Mouse (Mus musculus): Measurements from ENCODE around the gene Blmh. TPM values are rescaled to one million over a fixed set of nuclear protein-coding genes. Genes with fewer than 3 reads are reported as not detected.
"Not testable (repeated sequence)": the region's sequence is repeated elsewhere in the genome, so short reads cannot be mapped to it uniquely, and the experiment has no call there.

Gene Blmh
- polyA plus RNA-seq, 1 experiment: 52.0 TPM

GRCm38 (mm10) chr11:76914366-76914765 is 10.2 kb upstream of the Blmh start:
- H3K4me1 ChIP-seq (ENCODE audit: control insufficient read depth, insufficient read depth, low read length): peaks cover 9% of the 10 kb centered on the region; the same call in 1 of the 2 replicates
- H3K27ac ChIP-seq (ENCODE audit: insufficient read depth, low read depth, low read length): no peak overlapping the region
- no peak overlapping the region for H3K4me3 ChIP-seq (ENCODE audit: insufficient read depth, low read length)
- TF ChIP-seq POLR2A (IDR thresholded peaks at IDR 0.05; ENCODE audit: borderline replicate concordance, low read depth, low read length): no peak
- no peak for TF ChIP-seq CTCF (IDR thresholded peaks at IDR 0.05; ENCODE audit: low read depth, low read length)

- no peak for TF ChIP-seq CTCF (IDR thresholded peaks at IDR 0.05; ENCODE audit: low read depth, low read length)
- TF ChIP-seq POLR2A (IDR thresholded peaks at IDR 0.05; ENCODE audit: borderline replicate concordance, low read depth, low read length): no peak
- H3K4me3 ChIP-seq (ENCODE audit: insufficient read depth, low read length): no peak overlapping the region
- peaks cover 9% of the 10 kb centered on the region; the same call in 1 of the 2 replicates for H3K4me1 ChIP-seq (ENCODE audit: control insufficient read depth, insufficient read depth, low read length)
- no peak overlapping the region for H3K27ac ChIP-seq (ENCODE audit: insufficient read depth, low read depth, low read length)
Observed at GRCm38 (mm10) chr11:76916539-76917229, 7.9 kb upstream of the Blmh start.

- no peak overlapping the region for H3K4me3 ChIP-seq (ENCODE audit: insufficient read depth, low read length)
- no peak overlapping the region for H3K27ac ChIP-seq (ENCODE audit: insufficient read depth, low read depth, low read length)
- peaks cover 9% of the 10 kb centered on the region; the same call in 1 of the 2 replicates for H3K4me1 ChIP-seq (ENCODE audit: control insufficient read depth, insufficient read depth, low read length)
- TF ChIP-seq CTCF (IDR thresholded peaks at IDR 0.05; ENCODE audit: low read depth, low read length) (no peak), POLR2A (IDR thresholded peaks at IDR 0.05; ENCODE audit: borderline replicate concordance, low read depth, low read length) (no peak)
Observed at GRCm38 (mm10) chr11:76917230-76917548, 7.4 kb upstream of the Blmh start.

GRCm38 (mm10) chr11:76920607-76921006 is 4.0 kb upstream of the Blmh start:
- Histone ChIP-seq H3K4me3 (ENCODE audit: insufficient read depth, low read length) (no peak overlapping the region), H3K4me1 (ENCODE audit: control insufficient read depth, insufficient read depth, low read length) (peaks cover 25% of the 10 kb centered on the region), H3K27ac (ENCODE audit: insufficient read depth, low read depth, low read length) (no peak overlapping the region)
- TF ChIP-seq CTCF (IDR thresholded peaks at IDR 0.05; ENCODE audit: low read depth, low read length) (no peak), POLR2A (IDR thresholded peaks at IDR 0.05; ENCODE audit: borderline replicate concordance, low read depth, low read length) (no peak)

GRCm38 (mm10) chr11:76928586-76928985 is 4.0 kb downstream of the Blmh start:
- not testable (repeated sequence) for H3K27ac ChIP-seq (ENCODE audit: insufficient read depth, low read depth, low read length); H3K4me3 ChIP-seq (ENCODE audit: insufficient read depth, low read length)
- peaks cover 14% of the 10 kb centered on the region for H3K4me1 ChIP-seq (ENCODE audit: control insufficient read depth, insufficient read depth, low read length)

- no peak for TF ChIP-seq POLR2A (IDR thresholded peaks at IDR 0.05; ENCODE audit: borderline replicate concordance, low read depth, low read length)
- no peak for TF ChIP-seq CTCF (IDR thresholded peaks at IDR 0.05; ENCODE audit: low read depth, low read length)
Observed at GRCm38 (mm10) chr11:76933209-76933608, 8.6 kb downstream of the Blmh start.

GRCm38 (mm10) chr11:76936578-76936977 is 12.0 kb downstream of the Blmh start:
- TF ChIP-seq CTCF (IDR thresholded peaks at IDR 0.05; ENCODE audit: low read depth, low read length) (no peak), POLR2A (IDR thresholded peaks at IDR 0.05; ENCODE audit: borderline replicate concordance, low read depth, low read length) (no peak)
- no peak overlapping the region for H3K27ac ChIP-seq (ENCODE audit: insufficient read depth, low read depth, low read length)
- no peak overlapping the region for H3K4me3 ChIP-seq (ENCODE audit: insufficient read depth, low read length)
- H3K4me1 ChIP-seq (ENCODE audit: control insufficient read depth, insufficient read depth, low read length): no peaks in the 10 kb centered on the region

More at GRCm38 (mm10) chr11:76933209-76933608, 8.6 kb downstream of the Blmh start:
- no peaks in the 10 kb centered on the region for H3K4me1 ChIP-seq (ENCODE audit: control insufficient read depth, insufficient read depth, low read length)
- H3K4me3 ChIP-seq (ENCODE audit: insufficient read depth, low read length): no peak overlapping the region
- no peak overlapping the region for H3K27ac ChIP-seq (ENCODE audit: insufficient read depth, low read depth, low read length)

- TF ChIP-seq CTCF (IDR thresholded peaks at IDR 0.05; ENCODE audit: low read depth, low read length): no peak
- TF ChIP-seq POLR2A (IDR thresholded peaks at IDR 0.05; ENCODE audit: borderline replicate concordance, low read depth, low read length): no peak
- peak overlapping the region; percentile 97 for H3K4me3 ChIP-seq (ENCODE audit: insufficient read depth, low read length)
- H3K27ac ChIP-seq (ENCODE audit: insufficient read depth, low read depth, low read length): peak overlapping the region; percentile 72
- peaks cover 10% of the 10 kb centered on the region for H3K4me1 ChIP-seq (ENCODE audit: control insufficient read depth, insufficient read depth, low read length)
Observed at GRCm38 (mm10) chr11:76944839-76945238, 20.2 kb downstream of the Blmh start.

- Histone ChIP-seq H3K27ac (ENCODE audit: insufficient read depth, low read depth, low read length) (peak overlapping the region; percentile 72), H3K4me3 (ENCODE audit: insufficient read depth, low read length) (peak overlapping the region; percentile 97), H3K4me1 (ENCODE audit: control insufficient read depth, insufficient read depth, low read length) (peaks cover 10% of the 10 kb centered on the region)
- no peak for TF ChIP-seq POLR2A (IDR thresholded peaks at IDR 0.05; ENCODE audit: borderline replicate concordance, low read depth, low read length)
- TF ChIP-seq CTCF (IDR thresholded peaks at IDR 0.05; ENCODE audit: low read depth, low read length): no peak
Observed at GRCm38 (mm10) chr11:76945386-76946202, 21.0 kb downstream of the Blmh start.

GRCm38 (mm10) chr11:76946203-76946585 is 21.6 kb downstream of the Blmh start:
- Histone ChIP-seq H3K4me3 (ENCODE audit: insufficient read depth, low read length) (peak overlapping the region; percentile 97), H3K4me1 (ENCODE audit: control insufficient read depth, insufficient read depth, low read length) (peaks cover 10% of the 10 kb centered on the region), H3K27ac (ENCODE audit: insufficient read depth, low read depth, low read length) (peak overlapping the region; percentile 29; the same call in 1 of the 2 replicates)
- TF ChIP-seq POLR2A (IDR thresholded peaks at IDR 0.05; ENCODE audit: borderline replicate concordance, low read depth, low read length) (no peak), CTCF (IDR thresholded peaks at IDR 0.05; ENCODE audit: low read depth, low read length) (no peak)
